27 mouse cellular contexts compared by ENCODE assay signal in genomic region chr15:78157330-78157729, GRCm38 (mm10). TPM values are rescaled to one million over a fixed set of nuclear protein-coding genes. Genes with fewer than 3 reads are reported as not detected.
"Had no signal": no experiment of that assay in that cellular context is flagged by ENCODE, and none has a peak within 500 bp of the region (broad histone marks: within the 10 kb centered on the region; RNA-seq: fewer than 3 reads in every experiment).

No protein-coding gene starts in this region.

- H3K27ac ChIP-seq: embryonic facial prominence, embryonic 10.5 days; embryonic facial prominence, embryonic 12.5 days; embryonic facial prominence, embryonic 13.5 days; embryonic facial prominence, embryonic 15.5 days; forebrain, embryonic 10.5 days; forebrain, embryonic 12.5 days; forebrain, embryonic 13.5 days; forebrain, embryonic 15.5 days; gastrocnemius, adult 2 months; heart, adult 2 months; heart, embryonic 10.5 days had no signal

- H3K4me3 ChIP-seq: embryonic facial prominence, embryonic 10.5 days; embryonic facial prominence, embryonic 12.5 days; embryonic facial prominence, embryonic 13.5 days; embryonic facial prominence, embryonic 15.5 days; erythroblast, embryonic 14.5 days; forebrain, embryonic 10.5 days; forebrain, embryonic 12.5 days; forebrain, embryonic 13.5 days; forebrain, embryonic 15.5 days; gastrocnemius, adult 2 months; heart, adult 2 months; heart, embryonic 10.5 days had no signal

- DNase-seq: cerebellum, adult 9-10 months; cerebellum, adult 9-11 months; cerebellum, postnatal 36 days; embryo, embryonic 11 days; forebrain, postnatal 0 days; gastrocnemius, adult 2 months; gastrocnemius, postnatal 10 days; gastrocnemius, postnatal 14 days; gastrocnemius, postnatal 25 days; gastrocnemius, postnatal 36 days; heart, adult 11 months; heart, adult 18-20 months; heart, adult 2 months had no signal

- H3K27me3 ChIP-seq: embryonic facial prominence, embryonic 12.5 days; embryonic facial prominence, embryonic 13.5 days; embryonic facial prominence, embryonic 15.5 days; forebrain, embryonic 12.5 days; forebrain, embryonic 13.5 days; forebrain, embryonic 15.5 days had no signal

- H3K4me1 ChIP-seq: embryonic facial prominence, embryonic 10.5 days; embryonic facial prominence, embryonic 12.5 days; embryonic facial prominence, embryonic 15.5 days; forebrain, embryonic 13.5 days; heart, embryonic 10.5 days had no signal

RNA-seq across cellular contexts. Expression of gene Cacng2, which starts 37.5 kb away (rescaled TPM):
- polyA plus RNA-seq: erythroblast, embryonic 14.5 days; gonadal fat pad, adult 2 months; heart, adult 2 months; heart, embryonic 10.5 days had no signal

RNA-seq across cellular contexts. Expression of gene Pvalb, which starts 48.9 kb away (rescaled TPM):
- polyA plus RNA-seq: embryonic facial prominence, embryonic 10.5 days; embryonic facial prominence, embryonic 11.5 days; embryonic facial prominence, embryonic 13.5 days; embryonic facial prominence, embryonic 15.5 days; erythroblast, embryonic 14.5 days; forebrain, embryonic 10.5 days; forebrain, embryonic 11.5 days; forebrain, embryonic 12.5 days; forebrain, embryonic 13.5 days; forebrain, embryonic 15.5 days; forebrain, embryonic 16.5 days had no signal
